Mouse (Mus musculus) left cerebral cortex, adult 2 months (tissue): ENCODE results near the gene Mff. TPM values are rescaled to one million over a fixed set of nuclear protein-coding genes. Genes with fewer than 3 reads are reported as not detected.
A peak's percentile ranks its signal among the peaks of the same experiment; 100 is the strongest.

Experiments
- DNase-seq, 2 experiments: peaks; one replicate each; pipeline ENCODE4 v3.0.0; 2021 to 2022; ENCODE audit warnings: low spot score in 2 of 2, mixed read lengths in 1 of 2; ENCODE audit errors: extremely low spot score in 1 of 2
- H3K27ac ChIP-seq: fragments of 200-600 bp; 2 replicates; pipeline ENCODE4 v1.8.1; 2022
- H3K4me3 ChIP-seq: fragments of 200-600 bp; 2 replicates; pipeline ENCODE4 v1.8.1; 2022
- CTCF ChIP-seq: fragments of 200-600 bp; IDR thresholded peaks from 2 replicates; pipeline ENCODE4 v1.8.1; 2022; ENCODE audit warnings: antibody characterized with exemption, mild to moderate bottlenecking, moderate library complexity
- intact Hi-C: fragments of 180-260 bp; cut with DNase I; formaldehyde crosslinking; loops from one replicate; pipeline ENCODE4 v1.15.1; 2025
- total RNA-seq, 2 experiments: library from RNA; stranded (reverse); gene quantifications; 2 replicates each; pipeline ENCODE4 v1.2.3; 2021

Gene Mff
- total RNA-seq, 2 experiments from 2014 or later = 263 to 273 TPM

- Histone ChIP-seq H3K27ac (no peak overlapping the region), H3K4me3 (no peak overlapping the region)
- DNase-seq = no peak
- TF ChIP-seq CTCF = no peak; the same call in 1 of the 2 replicates
- intact Hi-C loops = no loop called here
These were observed 16.8 kb downstream of the Mff start for GRCm38 (mm10) chr1:82741539-82741938.

- DNase-seq = no peak
- intact Hi-C loops = no loop called here
- H3K27ac ChIP-seq = no peak overlapping the region
- no peak overlapping the region for H3K4me3 ChIP-seq
- TF ChIP-seq CTCF = no peak
These were observed 19.3 kb downstream of the Mff start for GRCm38 (mm10) chr1:82743962-82744361.

- Histone ChIP-seq H3K27ac (no peak overlapping the region), H3K4me3 (no peak overlapping the region)
- no peak for TF ChIP-seq CTCF
- intact Hi-C loops = no loop called here
- DNase-seq = no peak
These were observed 21.7 kb downstream of the Mff start for GRCm38 (mm10) chr1:82746408-82746807.

- Histone ChIP-seq H3K27ac (no peak overlapping the region), H3K4me3 (no peak overlapping the region)
- TF ChIP-seq CTCF = no peak
- intact Hi-C loops = no loop called here
- DNase-seq = no peak
These were observed 23.2 kb downstream of the Mff start for GRCm38 (mm10) chr1:82747714-82748452.

GRCm38 (mm10) chr1:82759520-82759919 is 34.8 kb downstream of the Mff start:
- intact Hi-C loops = no loop called here

GRCm38 (mm10) chr1:82761454-82762169 is 36.9 kb downstream of the Mff start:
- TF ChIP-seq CTCF = no peak
- Histone ChIP-seq H3K27ac (no peak overlapping the region), H3K4me3 (no peak overlapping the region)
- DNase-seq = no peak
- intact Hi-C loops = no loop called here

More at GRCm38 (mm10) chr1:82759520-82759919, 34.8 kb downstream of the Mff start:
- H3K4me3 ChIP-seq = no peak overlapping the region
- H3K27ac ChIP-seq = no peak overlapping the region
- TF ChIP-seq CTCF = peak; percentile 38
- DNase-seq = no peak

GRCm38 (mm10) chr1:82762274-82762673 is 37.6 kb downstream of the Mff start:
- intact Hi-C loops = no loop called here
- TF ChIP-seq CTCF = no peak; the same call in none of the 2 replicates
- Histone ChIP-seq H3K27ac (no peak overlapping the region), H3K4me3 (no peak overlapping the region)
- DNase-seq = no peak

GRCm38 (mm10) chr1:82766227-82766626 is 41.5 kb downstream of the Mff start:
- Histone ChIP-seq H3K27ac (no peak overlapping the region), H3K4me3 (no peak overlapping the region)
- DNase-seq = no peak
- intact Hi-C loops = no loop called here
- no peak for TF ChIP-seq CTCF

GRCm38 (mm10) chr1:82766641-82767040 is 42.0 kb downstream of the Mff start:
- no peak overlapping the region for H3K4me3 ChIP-seq
- DNase-seq = no peak
- intact Hi-C loops = no loop called here
- no peak for TF ChIP-seq CTCF
- no peak overlapping the region for H3K27ac ChIP-seq

GRCm38 (mm10) chr1:82768269-82768668 is 43.6 kb downstream of the Mff start, which contains the start of gene Tm4sf20:
Gene Tm4sf20 (minus strand): TSS chr1:82768461.
- no peak within 1 kb of the TSS for H3K4me3 ChIP-seq
- intact Hi-C loops = no loop called here

GRCm38 (mm10) chr1:82771022-82771586 is 46.4 kb downstream of the Mff start, which contains the start of gene Gm47791:
Gene Gm47791 (minus strand): TSS chr1:82771243.
- DNase-seq = no peak
- TF ChIP-seq CTCF = no peak
- H3K27ac ChIP-seq = no peak within 1 kb of the TSS
- intact Hi-C loops = no loop called here
- no peak within 1 kb of the TSS for H3K4me3 ChIP-seq

More at GRCm38 (mm10) chr1:82768269-82768668, 43.6 kb downstream of the Mff start, which contains the start of gene Tm4sf20:
- no peak for DNase-seq
- no peak within 1 kb of the TSS for H3K27ac ChIP-seq
- TF ChIP-seq CTCF = no peak

- H3K27ac ChIP-seq = no peak overlapping the region
- no peak for DNase-seq
- no peak overlapping the region for H3K4me3 ChIP-seq
- no peak for TF ChIP-seq CTCF
- intact Hi-C loops = no loop called here
These were observed 47.7 kb downstream of the Mff start for GRCm38 (mm10) chr1:82772428-82772827.
